Mouse (Mus musculus) kidney, postnatal 25 days (tissue): ENCODE measurements around the gene Itpr1.

Experiments
- DNase-seq, 2 experiments: peaks; one replicate each; pipeline ENCODE4 v3.0.0; 2021; ENCODE audit warnings: mixed read lengths in 2 of 2

The Itpr1 gene

DNA sequence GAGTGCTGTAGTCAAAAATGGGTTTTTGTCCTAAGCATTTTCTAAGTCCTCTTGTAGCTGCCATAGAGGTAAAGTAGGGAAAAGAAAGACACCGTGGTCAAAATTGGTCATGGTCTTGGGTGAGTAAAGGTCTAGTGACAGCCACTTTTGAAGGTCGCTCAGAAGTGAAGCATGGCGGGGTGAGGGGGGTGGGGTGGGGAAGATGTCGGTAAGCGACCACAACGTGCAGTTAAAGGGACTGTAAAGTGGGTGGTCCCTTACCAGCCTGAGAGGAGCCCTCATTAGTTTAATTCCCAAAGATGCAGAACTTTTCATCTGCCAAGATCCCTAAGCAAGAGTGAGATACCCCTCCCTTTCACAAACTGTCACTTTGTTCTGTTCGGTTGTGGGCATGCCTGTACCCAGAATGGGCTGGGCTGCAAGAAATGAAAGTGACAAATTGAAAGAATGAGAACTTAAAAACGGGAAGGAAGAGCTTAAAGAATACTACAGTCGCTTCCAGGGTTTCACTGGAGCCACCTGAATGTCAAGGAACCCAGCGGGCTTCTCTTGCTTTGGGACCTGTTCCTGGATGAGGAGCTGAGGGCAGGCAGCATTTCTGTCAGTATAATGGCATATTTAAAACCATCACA is 1.5 kb downstream of the Itpr1 start:
- no peak for DNase-seq

DNA sequence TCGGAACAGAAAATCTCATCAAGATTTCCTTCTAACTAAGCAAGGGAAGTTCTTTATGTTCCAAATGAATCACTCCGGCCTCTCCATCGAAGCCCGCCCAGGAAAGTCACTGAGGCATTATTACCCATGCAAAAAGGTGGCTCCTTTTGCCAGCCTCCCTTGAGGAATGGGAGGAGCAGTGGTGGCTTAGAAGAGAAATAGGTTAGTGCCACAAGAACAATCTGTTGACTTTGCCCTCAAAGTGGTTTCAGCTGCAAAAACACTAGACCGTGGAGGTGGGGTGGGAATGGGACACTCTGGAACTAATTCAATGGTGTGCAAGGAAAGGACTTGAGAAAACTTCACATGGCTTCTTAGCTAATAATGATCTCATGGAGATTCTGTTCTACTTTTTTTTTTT is 3.2 kb downstream of the Itpr1 start:
- DNase-seq, result peak; percentile 56 to 75

DNA sequence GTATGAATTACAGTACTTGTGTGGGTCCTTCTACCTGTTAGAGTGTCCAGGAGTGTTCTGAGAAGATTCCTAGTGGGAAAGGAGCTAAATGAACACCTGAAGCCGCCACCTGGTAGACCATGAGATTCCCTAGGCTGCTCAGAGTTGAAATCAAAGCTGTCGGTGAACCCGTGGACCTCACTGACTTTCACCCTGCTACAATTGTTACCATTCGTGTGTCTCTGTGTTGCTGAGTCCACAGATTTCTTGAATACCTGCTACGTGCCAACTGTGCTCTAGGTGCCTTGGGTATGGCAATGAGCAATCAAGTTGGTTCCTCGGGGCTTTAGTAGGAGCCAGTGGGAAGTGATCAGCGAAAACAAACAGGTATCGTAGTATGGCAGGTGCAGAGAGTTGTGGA is 3.9 kb downstream of the Itpr1 start:
- peak; percentile 40 to 64 for DNase-seq

DNA sequence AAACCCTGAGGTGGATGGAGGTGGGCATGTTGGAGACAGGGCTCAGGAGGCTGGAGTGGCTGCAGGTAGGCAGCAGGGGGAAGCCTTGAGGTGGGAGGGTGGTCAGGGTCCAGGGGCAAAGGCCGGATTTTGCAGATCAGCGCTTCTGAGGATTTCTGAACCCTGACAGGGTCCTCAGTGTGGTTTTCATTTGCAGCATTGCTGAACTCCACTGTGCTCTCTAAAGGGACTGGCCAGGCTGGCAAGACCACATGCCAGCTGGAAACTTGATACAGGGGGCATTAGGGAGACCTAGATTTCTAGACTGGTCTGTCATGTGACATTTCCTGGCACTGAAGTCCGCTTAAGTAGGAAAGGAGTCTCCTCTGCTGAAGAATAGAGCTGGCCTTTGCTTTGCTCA is 5.1 kb downstream of the Itpr1 start:
- DNase-seq, result peak; percentile 44 to 77

DNA sequence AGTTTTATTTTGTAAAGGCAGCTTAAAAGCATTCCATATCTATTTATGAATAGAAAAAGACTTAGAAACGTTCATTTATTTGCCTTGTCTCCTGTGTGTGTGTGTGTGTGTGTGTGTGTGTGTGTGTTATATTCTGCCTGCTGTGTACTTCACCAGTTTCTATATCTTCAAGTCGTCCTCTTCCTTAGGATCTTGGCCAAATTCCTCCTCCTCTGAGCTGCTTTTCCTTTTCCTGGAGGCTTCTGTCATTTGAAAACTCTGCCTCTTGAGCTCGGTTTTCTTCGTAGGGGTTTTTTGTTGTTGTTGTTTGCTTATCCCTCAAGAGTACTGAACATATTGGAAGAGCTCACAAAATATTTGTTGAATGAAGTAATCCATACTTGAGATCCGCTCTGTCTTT is 9.5 kb downstream of the Itpr1 start:
- no peak for DNase-seq

DNA sequence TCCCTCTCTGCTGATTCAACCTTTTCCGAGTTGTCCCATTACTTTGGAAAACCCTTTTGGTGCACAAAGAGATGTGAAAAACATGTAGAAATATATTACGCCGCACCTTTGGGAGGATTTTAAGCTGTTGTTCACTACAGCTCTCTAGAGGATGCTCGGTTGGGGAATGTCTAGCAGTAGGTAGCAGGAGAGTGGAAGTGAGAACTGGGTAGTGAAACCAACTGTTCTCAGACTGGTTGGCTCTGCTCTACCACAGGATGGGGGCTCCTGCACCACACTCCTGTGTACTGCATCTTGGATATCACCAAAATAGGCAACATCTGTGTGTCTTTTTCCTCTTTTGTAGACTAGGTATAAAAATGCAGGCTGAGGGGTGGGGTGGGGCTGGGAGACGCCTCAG is 10.0 kb downstream of the Itpr1 start:
- DNase-seq, result no peak

DNA sequence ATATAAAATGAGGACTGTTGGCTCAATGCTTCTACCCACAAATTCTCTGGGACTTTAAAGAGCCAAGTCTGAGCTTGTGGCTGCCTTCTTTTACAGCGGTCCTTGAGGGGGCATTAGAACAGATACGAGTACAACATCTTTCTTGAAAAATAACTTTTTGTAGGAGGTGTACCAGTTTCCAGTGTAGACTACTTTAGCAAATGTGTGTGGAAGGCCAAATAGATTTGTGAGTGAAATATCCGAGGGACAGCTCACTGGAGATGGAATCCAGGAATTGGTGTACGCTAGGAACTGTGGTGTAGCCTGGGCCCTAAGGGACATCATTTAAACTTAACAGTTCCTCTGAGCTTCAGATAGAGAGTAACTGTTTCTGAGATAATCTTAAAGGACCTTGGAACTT is 11.5 kb downstream of the Itpr1 start:
- DNase-seq, result no peak

DNA sequence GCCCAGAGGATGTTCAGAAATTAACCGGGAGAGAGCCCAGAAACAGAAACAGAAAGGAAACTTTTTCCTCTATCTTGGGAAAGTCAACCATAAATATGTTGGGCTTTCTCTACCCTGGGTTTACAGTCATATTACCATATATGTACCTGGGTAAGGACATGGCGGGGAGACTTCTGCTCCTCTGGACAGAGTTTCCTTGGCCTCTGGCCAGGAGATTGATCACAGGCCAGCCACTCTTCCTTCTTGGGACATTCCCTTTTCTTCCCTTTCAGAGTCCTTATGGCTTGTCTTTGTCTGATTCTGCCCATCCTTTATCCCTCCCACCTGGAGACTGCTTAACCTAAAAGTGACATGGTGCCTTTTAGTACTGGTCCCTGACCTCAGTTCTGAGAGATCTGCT is 12.1 kb downstream of the Itpr1 start:
- no peak for DNase-seq

DNA sequence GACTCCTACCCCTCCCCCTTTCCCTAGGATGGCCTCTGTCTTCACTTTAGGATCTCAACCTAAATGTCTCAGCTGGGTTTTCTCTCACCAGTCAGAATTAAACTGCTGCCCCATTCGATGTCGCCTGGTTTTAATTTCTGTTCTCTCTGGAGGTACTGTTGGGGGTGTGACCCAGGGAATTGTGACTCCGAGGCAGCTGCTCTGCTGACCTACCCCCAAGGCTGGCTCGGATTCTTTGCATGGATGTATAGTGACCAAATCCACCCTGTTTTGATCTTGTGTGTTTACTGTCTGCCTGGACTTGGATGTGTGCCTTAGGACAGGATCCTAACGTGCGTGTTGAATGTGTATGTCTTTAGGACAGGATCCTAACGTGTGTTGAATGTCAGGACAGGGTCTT is 13.3 kb downstream of the Itpr1 start:
- no peak for DNase-seq

DNA sequence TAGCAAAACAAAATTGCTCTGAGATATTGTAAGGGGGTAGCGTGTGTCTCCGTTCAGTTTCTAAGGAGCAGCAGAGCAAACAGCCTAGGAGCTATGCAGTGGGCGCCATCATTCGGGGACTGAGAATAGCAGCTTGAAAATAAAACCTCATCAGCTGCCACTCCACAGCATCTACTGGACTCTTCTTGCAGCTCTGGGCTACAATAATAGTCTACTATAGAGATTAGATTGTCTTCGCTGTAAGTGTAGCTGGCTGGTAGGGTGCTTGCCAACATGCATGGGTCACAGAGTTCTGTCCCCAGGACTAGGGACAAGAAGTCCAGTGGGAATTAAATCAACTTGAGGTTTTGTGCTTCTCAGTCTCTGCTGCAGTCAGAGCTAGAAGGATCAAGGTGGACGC is 14.6 kb downstream of the Itpr1 start:
- no peak for DNase-seq

DNA sequence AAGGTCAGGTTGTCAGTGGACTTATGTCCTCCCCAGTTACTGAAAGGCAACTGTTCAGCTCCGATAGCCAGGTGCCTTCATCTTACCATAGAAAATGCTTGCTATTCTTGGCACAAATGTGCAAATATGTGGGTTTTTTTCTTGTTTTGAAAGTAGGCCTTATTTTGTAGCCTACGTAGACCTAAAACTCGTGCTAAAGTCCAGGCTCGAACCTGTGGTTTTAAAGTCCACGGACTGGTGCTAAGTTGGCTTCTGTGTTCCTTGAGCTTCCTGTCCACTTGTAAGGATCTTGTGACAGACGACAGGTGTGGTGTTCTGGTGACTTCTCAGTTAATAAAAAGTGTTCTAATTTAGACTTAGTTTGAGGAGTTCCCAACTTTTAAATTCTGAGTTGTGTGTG is 15.2 kb downstream of the Itpr1 start:
- DNase-seq, result peak; percentile 46 to 71

DNA sequence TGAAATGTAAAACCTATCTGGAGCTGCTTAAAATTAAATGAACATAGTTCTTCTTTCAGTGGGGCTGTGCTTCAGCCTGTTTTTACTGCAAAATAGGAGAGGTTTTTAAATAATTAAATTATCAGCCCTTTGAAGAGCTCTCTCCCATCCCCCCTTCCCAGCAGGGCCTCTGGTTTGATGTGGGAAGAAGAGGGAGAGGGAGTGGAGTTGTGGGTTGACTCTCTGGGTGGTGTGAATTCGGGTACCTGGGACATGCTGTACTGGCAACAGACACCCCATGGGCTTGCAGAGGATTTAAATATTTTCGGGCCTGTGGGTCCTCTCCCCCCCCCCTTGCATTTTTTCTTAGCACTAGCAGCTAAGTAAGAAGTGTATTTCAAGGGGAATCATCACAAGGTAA is 15.7 kb downstream of the Itpr1 start:
- DNase-seq, result no peak

DNA sequence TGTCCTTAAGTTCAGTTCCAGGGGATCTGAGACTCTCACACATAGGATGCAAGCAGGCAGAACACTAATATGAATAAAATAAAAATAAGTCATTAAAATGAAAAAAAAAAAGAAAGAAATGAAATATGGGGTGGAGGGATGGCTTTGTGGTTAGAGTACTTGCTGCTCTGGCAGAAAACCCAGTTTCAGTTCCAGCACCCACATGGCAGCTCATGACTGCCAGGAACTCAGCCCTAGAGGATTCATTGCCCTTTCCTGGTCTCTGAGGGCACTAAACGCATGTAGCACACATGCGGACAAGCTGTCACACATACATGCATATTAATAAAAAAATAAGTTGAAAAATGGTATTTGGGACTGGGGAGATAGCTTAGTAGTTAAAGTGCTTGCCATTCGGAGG is 17.7 kb downstream of the Itpr1 start:
- no peak for DNase-seq

DNA sequence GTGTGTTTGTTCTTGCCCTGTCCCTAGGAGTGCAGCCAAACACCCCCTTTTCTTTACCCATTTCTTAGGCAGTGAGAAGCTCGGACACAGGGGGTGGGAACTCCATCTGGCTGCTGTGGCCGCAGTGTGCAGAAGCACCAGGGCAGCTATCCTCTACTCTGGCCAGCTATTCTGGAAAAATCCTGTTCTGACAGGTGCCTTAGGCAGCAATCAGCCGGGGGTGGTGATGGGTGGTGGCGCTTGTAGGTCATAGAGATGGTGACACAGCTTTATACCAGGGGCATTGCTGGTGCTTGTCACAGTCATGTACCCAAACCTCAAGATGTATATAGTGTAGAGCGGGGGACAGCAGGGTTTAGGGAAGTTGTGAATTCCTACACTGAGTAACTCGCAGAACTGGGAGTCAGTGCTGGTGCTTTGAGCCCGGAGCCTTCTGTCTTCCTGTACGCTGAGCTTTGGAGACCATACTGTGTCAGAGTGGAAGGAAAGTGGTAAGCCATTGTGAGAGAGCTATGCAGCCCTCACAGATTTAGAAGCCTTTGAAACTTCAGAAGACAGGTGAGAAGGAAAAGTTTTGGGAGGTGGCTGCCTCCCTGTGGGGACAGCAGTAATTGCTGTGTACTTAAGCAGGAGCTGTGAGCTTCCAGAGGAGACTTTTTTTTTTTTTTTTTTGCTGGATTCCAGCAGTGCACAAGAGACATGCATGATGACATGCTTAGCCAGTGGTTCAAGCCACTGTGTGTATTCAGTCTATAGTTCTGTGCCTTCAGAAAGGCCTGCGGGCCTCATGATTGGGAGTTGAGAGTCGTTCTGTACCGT is 19.2 kb downstream of the Itpr1 start:
- DNase-seq, result peak; percentile 33 to 68

DNA sequence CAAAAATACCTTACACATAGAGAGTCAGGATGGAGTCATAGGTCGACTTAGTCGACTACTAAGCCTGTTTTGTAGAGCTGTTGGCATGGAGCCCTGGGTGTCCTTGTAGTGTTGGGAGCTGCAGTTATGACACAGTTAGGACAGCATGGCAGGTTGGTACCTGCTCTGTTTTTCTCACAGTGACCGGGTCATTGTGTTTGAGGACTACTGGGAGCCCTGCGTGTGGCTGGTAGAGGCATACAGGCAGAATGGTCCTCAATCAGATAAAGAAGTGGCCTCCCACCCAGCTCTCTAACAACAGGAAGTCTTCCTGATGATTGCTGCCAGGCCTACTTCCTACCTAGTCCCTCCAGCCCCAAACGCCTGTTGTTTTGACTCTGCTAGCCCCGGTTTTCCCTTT is 20.2 kb downstream of the Itpr1 start:
- DNase-seq, result peak; percentile 81 to 83

DNA sequence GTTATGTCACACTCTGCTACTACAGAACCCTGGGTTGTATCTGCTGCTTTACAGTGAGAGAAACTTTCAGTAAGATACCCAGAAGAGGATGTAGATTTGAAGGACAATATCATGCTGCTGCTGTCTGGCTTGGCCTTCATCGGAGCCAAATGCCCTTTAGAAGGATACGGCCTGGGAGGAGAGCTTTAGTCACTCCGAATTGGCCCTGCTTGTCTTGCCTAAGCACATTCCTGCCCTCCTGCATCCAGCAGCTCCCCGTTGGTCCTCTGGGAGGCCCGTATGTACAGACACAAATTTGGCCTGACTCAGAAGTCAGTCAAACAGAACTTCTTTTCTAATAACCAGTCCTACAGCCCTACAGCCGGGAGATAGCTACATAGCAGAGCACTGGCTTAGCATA is 21.6 kb downstream of the Itpr1 start:
- DNase-seq, result peak; percentile 63 to 86

DNA sequence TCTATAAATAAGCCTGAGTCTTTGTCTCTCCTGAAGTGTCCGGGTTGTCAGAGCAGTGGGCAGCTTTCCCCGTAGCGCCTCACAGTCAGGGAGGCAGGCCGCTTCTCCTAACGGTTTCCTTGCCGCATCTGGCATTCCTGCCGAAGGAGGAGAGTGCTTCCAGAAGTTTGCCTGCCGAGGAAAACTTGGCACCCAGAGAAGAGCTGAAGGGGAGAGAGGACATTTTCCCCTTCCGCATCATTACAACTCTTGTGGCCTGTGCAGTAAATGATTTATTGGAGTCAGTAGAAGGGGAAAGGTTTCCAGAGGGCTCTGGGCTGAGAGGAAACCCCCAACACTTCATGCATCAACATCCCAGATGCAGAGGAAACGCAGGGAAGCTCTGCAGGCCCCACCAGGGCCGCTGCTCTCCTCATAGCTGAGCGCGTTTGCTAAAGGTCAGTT is 22.8 kb downstream of the Itpr1 start:
- peak; percentile 49 to 64 for DNase-seq

DNA sequence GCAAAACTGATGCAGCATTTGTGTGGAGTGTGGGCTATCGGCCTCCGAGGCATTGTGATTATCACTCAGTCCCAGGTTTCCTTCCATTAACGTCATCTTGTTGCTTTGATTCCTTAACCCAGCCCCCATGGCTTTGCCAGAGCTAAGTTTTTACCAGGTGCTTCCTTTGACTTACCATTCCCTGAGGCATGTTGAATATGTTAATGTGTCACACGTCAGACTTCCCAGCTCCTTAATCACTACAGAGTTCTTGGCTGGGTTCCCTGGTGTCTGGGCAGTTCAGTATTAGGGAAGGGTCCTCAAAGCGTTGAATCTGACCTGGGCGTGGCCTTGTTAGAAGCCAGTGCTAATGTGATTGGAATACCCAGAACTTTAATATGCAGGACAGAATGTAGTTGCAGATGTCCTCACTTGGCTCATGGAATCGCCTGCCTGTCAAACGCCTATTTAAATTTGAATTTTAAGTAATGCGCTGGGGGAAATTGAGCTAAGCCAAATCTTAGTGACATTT is 23.6 kb downstream of the Itpr1 start:
- peak; percentile 45 to 52 for DNase-seq

DNA sequence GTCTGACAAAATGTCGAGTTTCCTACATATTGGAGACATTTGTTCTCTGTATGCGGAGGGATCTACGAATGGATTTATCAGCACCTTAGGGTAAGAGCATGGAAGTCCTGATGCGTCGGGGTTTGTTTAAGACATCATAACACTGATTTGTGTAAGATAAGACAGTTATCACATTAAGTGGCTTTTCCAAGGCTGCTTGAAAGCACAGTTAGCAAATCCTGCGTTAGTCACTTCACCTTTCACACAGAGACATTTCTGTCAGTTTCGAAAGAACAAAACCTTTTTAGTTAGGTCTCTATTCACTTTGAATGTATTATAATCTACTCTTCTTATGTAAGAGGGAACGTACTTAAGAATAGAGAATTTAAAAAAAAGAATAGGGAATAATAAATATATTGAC is 24.1 kb downstream of the Itpr1 start:
- DNase-seq, result no peak

DNA sequence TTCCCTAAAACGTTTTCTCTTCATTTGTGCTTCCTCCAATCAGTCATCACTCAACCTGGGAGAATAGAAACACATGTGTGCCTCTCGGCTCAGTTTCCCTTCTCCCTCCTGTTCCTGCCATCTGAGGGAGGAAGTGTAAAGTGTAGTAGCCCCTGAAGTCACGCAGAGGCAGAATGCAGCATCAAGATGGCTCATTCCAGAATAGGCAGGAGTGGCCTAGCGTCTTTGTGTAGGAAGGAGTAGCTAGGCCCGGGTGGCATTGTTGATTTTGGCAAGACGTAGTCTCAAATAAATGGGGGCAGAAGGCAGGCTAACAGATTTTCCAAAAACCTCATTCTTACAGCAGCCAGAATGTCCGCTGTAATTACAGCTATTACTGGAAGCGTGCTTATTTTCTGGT is 24.7 kb downstream of the Itpr1 start:
- peak in 1 of 2 experiments; percentile 23 for DNase-seq

DNA sequence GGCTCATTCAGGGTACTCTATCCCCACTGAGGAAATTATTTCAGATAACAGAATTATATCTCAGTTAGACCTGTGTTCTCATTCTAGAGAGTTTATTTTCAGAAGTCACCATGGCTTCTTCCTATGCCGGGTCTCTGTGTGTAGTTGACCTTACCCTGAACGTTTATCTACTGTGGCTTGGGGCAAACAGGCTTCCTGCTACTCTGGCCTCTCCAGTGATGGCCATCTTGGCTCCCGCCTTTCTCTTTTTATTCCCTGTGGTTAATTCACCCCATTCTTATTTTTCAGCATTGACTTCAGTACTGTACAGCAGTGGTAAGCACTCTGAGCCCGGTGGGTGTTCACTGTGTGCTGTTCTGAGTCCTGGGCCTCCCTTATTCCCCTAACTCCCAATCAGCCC is 25.1 kb downstream of the Itpr1 start:
- DNase-seq, result peak in 1 of 2 experiments; percentile 13

DNA sequence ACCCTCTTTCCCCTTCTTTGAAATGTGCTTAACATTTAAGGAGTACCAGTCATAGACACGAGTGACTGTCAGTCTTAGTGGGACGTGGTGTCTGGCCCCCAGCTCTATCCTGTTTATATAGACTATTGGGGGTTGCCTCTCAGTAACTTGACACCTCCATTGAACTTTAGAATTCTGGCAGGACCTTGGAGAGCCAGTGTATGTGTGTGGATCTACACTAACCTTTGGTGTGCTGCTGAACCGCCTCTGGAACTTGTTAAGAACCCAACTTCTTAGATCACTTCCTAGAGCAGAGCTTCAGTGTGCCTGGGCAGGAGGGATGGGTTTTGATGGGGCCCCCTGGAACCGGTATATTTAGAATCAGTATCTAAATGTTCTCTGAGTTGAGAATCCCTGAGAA is 26.2 kb downstream of the Itpr1 start:
- DNase-seq, result peak in 1 of 2 experiments; percentile 16

DNA sequence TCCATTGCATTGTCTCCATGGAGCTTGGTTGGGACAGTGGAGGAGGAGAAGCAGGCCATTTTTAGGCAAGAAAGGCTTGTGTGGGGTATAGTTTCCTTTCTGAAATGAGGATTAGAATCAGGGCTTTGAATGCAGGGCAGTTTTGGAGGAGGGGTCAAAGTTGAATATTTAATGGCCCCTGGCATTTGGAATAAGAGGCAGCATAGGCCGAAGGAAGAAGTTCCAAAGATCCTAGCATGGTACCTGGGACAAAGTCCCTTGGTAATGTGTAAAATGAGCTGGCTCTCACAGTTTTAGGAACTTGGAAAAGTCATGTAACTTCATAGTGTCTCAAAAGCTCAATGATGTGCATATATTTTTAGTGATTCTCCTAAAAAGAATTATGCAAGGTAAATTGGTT is 27.1 kb downstream of the Itpr1 start:
- peak in 1 of 2 experiments; percentile 29 for DNase-seq

DNA sequence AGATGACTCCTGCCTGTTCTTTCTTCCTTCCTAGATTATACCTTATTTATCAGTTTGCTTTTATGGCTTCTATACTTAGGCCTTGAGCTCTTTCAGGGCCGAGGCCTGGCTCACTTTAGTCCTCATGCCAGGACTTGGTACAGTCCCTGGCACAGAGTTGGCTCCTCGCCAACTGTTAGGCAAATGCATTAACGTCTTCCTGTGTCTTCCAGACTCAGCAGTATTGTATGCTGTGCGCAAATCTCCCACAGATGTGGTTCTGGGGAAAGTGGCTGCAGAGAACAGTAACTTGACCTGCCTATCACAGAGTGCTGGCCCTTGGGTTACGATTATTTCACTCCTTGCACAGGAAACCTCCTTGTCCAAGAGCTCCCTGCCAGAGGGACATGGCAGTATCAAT is 27.9 kb downstream of the Itpr1 start:
- DNase-seq, result peak; percentile 54 to 74
